ENCODE assay signal across 7 mouse cellular contexts in genomic region chr2:150788768-150789550, GRCm38 (mm10). TPM values are rescaled to one million over a fixed set of nuclear protein-coding genes. Genes with fewer than 3 reads are reported as not detected.
DNase-seq lines count a peak whose midpoint lies in the region; ATAC-seq and TF ChIP-seq lines count a peak whose summit lies in the region.

No protein-coding gene starts in this region.

- WGBS in kidney, adult 2 months: 43% methylated on average over 4 of the region's 4 CpGs
- 55% methylated on average over 4 of the region's 4 CpGs for WGBS in neural tube, embryonic 14.5 days

- no peak for ATAC-seq in neural tube, embryonic 14.5 days (ENCODE audit: low read depth)

- no peak overlapping the region for H3K4me3 ChIP-seq in kidney, adult 2 months (ENCODE audit: insufficient read depth, low read depth, low read length)
- no peak overlapping the region for H3K4me3 ChIP-seq in neural tube, embryonic 14.5 days (ENCODE audit: low read depth, low read length)

- no peaks in the 10 kb centered on the region for H3K9me3 ChIP-seq in neural tube, embryonic 14.5 days (ENCODE audit: control insufficient read depth, low read length)

- H3K36me3 ChIP-seq in kidney, adult 2 months (ENCODE audit: control insufficient read depth, insufficient read depth, low read length): no peaks in the 10 kb centered on the region
- no peaks in the 10 kb centered on the region for H3K36me3 ChIP-seq in neural tube, embryonic 14.5 days (ENCODE audit: control insufficient read depth, insufficient read depth, low read length)

- H3K27ac ChIP-seq in kidney, adult 2 months (ENCODE audit: insufficient read depth, low read depth, low read length): no peak overlapping the region
- no peak overlapping the region for H3K27ac ChIP-seq in neural tube, embryonic 14.5 days (ENCODE audit: low read depth, low read length)

- TF ChIP-seq CTCF in kidney, adult 2 months (conservative IDR thresholded peaks at IDR 0.05; ENCODE audit: insufficient read depth, insufficient read length, low read depth, low read length): no peak

- H3K27me3 ChIP-seq in kidney, adult 2 months (replicated peaks; ENCODE audit: control insufficient read depth, insufficient read depth, low read length): no peaks in the 10 kb centered on the region
- no peaks in the 10 kb centered on the region for H3K27me3 ChIP-seq in neural tube, embryonic 14.5 days (ENCODE audit: control insufficient read depth, insufficient read depth, low read length)

- peak overlapping the region; percentile 30; the same call in 1 of the 2 replicates for H3K4me2 ChIP-seq in neural tube, embryonic 14.5 days (ENCODE audit: low read depth, low read length)

- intact Hi-C loops in left cerebral cortex, postnatal 4 days (cut with DNase I): no loop called here

- peaks cover 5% of the 10 kb centered on the region; the same call in 1 of the 2 replicates for H3K4me1 ChIP-seq in kidney, adult 2 months (ENCODE audit: control insufficient read depth, insufficient read depth, low read length)
- peaks cover 8% of the 10 kb centered on the region; the same call in 1 of the 2 replicates for H3K4me1 ChIP-seq in neural tube, embryonic 14.5 days (ENCODE audit: control insufficient read depth, insufficient read depth, low read length)

- H3K9ac ChIP-seq in neural tube, embryonic 14.5 days (replicated peaks; ENCODE audit: low read depth, low read length): no peak overlapping the region

- DNase-seq in adrenal gland, adult 8-10 months: peak; percentile 74
- peak; percentile 90 for DNase-seq in cerebellum, adult 9-11 months
- peak; percentile 70 to 83 for DNase-seq in gastrocnemius, postnatal 4 days (ENCODE audit: low spot score in 2 of 2)
- peak; percentile 86 for DNase-seq in kidney, adult 2 months
- peak; percentile 89 for DNase-seq in left cerebral cortex, postnatal 4 days
- no peak for DNase-seq in thymus, postnatal 0 days (ENCODE audit: low spot score)

- TF ChIP-seq POLR2A in kidney, adult 2 months (IDR thresholded peaks at IDR 0.05; ENCODE audit: low read depth, low read length): no peak

RNA-seq across cellular contexts. Expression of gene Pygb, which starts 2.4 kb away (rescaled TPM):
- total RNA-seq in adrenal gland, adult 8-10 months (2022): 10 to 100 TPM; 42.0 to 71.6 (median 58.0) TPM
- total RNA-seq in gastrocnemius, postnatal 4 days (2021): 10 to 100 TPM; 32.0 to 34.0 TPM
- polyA plus RNA-seq in kidney, adult 2 months (2012; rRNA removed): 24.7 and 27.0 TPM in 2 replicates
- 100 to 1,000 TPM; 138 to 144 TPM for total RNA-seq in left cerebral cortex, postnatal 4 days (2021)
- 77.7 and 113 TPM in 2 replicates for polyA plus RNA-seq in neural tube, embryonic 14.5 days (2014; fragmentation: Nextera tagmentation; extraction: Ambion mirVana)
- 46.8 and 48.8 TPM in 2 replicates for polyA plus RNA-seq in thymus, postnatal 0 days (2015; fragmentation: Nextera tagmentation; extraction: Ambion mirVana)

RNA-seq across cellular contexts. Expression of gene Entpd6, which starts 40.1 kb away (rescaled TPM):
- total RNA-seq in adrenal gland, adult 8-10 months (2022): 1 to 10 TPM; 6.4 to 9.8 (median 8.7) TPM
- 10 to 100 TPM in 1 of 2 experiments, 1 to 10 TPM in 1; 9.9 to 10.0 TPM for total RNA-seq in gastrocnemius, postnatal 4 days (2021)
- polyA plus RNA-seq in kidney, adult 2 months (2012; rRNA removed): 21.7 and 22.0 TPM in 2 replicates
- 10 to 100 TPM; 53.0 to 58.5 TPM for total RNA-seq in left cerebral cortex, postnatal 4 days (2021)
- polyA plus RNA-seq in neural tube, embryonic 14.5 days (2014; fragmentation: Nextera tagmentation; extraction: Ambion mirVana): 56.8 and 64.6 TPM in 2 replicates
- 18.5 and 20.4 TPM in 2 replicates for polyA plus RNA-seq in thymus, postnatal 0 days (2015; fragmentation: Nextera tagmentation; extraction: Ambion mirVana)

Comparison
In these comparisons a context has a peak if more than half of its experiments do, and no peak if none do; other contexts are left out.
1. RNA of gene Entpd6, which starts 40.1 kb away (total RNA-seq): 53.0 to 58.5 TPM in left cerebral cortex, postnatal 4 days; 9.9 to 10.0 TPM in gastrocnemius, postnatal 4 days and 6.4 to 9.8 TPM in adrenal gland, adult 8-10 months; every median in the first group is over 4 times any median in the second.